Mouse (Mus musculus): ENCODE measurements around the gene AI464131. TPM values are rescaled to one million over a fixed set of nuclear protein-coding genes. Genes with fewer than 3 reads are reported as not detected.

The AI464131 gene
- polyA plus RNA-seq, 1 experiment, result 0.07 TPM

- no peaks in the 10 kb centered on the region for H3K9me3 ChIP-seq
- H3K36me3 ChIP-seq (replicated peaks; ENCODE audit: low read length), result no peaks in the 10 kb centered on the region
- no peak for TF ChIP-seq GATA1 (IDR thresholded peaks at IDR 0.05; ENCODE audit: borderline replicate concordance, low read length)
- TF ChIP-seq FLI1 (IDR thresholded peaks at IDR 0.05; ENCODE audit: low read length), result no peak
- H3K27me3 ChIP-seq (replicated peaks), result peaks cover 27% of the 10 kb centered on the region
- H3K4me1 ChIP-seq, result no peaks in the 10 kb centered on the region; the same call in 1 of the 2 replicates
- no peak overlapping the region for H3K4me3 ChIP-seq (replicated peaks)
Observed at GRCm38 (mm10) chr4:41524829-41525228, 22.0 kb upstream of the AI464131 start.

DNA sequence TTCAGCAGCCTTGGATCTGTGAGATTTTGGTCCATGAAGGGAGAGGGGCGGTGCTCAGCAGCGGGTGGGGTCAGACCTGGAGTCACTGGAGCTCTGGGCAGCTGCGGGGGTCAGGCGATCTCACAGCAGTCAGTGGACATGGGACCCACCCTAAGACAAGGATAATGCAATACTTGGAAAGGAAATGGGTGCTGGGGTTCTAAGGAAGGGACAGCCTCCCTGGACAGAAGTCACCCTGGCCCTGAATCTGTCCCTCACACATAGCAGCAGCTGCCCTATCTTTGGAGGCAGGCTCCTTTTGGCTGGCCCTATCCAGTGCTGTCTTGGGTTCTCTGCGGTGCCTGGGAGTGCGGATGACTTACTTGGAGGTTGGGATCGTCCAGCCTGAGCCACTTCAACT lies 21.0 kb upstream of the AI464131 start:
- peaks cover 30% of the 10 kb centered on the region for H3K27me3 ChIP-seq (replicated peaks)
- H3K9me3 ChIP-seq, result no peaks in the 10 kb centered on the region
- no peak for TF ChIP-seq FLI1 (IDR thresholded peaks at IDR 0.05; ENCODE audit: low read length)
- no peak for TF ChIP-seq GATA1 (IDR thresholded peaks at IDR 0.05; ENCODE audit: borderline replicate concordance, low read length)
- no peaks in the 10 kb centered on the region for H3K36me3 ChIP-seq (replicated peaks; ENCODE audit: low read length)
- no peaks in the 10 kb centered on the region; the same call in 1 of the 2 replicates for H3K4me1 ChIP-seq
- H3K4me3 ChIP-seq (replicated peaks), result no peak overlapping the region

DNA sequence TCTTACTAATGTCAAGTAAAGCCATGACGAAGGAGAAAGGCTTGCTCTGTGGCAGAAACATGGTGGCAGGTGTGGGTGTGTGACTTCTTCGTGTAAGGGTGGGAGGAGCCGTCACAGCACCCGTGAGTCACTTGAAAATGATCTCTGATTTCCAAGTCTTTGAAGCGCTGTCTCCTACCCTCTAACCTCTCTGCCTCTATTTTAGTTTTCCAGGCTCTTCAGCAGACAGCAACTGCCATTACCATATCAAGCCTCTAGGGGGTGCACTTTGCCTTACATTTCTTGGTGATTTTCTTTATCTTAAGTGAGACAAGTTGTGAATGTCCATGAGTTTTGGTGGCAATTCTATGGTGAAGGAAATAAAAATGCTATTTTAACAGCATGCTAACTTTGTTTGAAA lies 19.9 kb upstream of the AI464131 start:
- Histone ChIP-seq H3K27me3 (replicated peaks) (peaks cover 30% of the 10 kb centered on the region), H3K4me3 (replicated peaks) (no peak overlapping the region), H3K4me1 (no peaks in the 10 kb centered on the region; the same call in 1 of the 2 replicates), H3K9me3 (no peaks in the 10 kb centered on the region), H3K36me3 (replicated peaks; ENCODE audit: low read length) (no peaks in the 10 kb centered on the region)
- TF ChIP-seq GATA1 (IDR thresholded peaks at IDR 0.05; ENCODE audit: borderline replicate concordance, low read length) (no peak), FLI1 (IDR thresholded peaks at IDR 0.05; ENCODE audit: low read length) (no peak)

- H3K9me3 ChIP-seq, result no peaks in the 10 kb centered on the region
- peaks cover 28% of the 10 kb centered on the region for H3K27me3 ChIP-seq (replicated peaks)
- TF ChIP-seq FLI1 (IDR thresholded peaks at IDR 0.05; ENCODE audit: low read length) (no peak), GATA1 (IDR thresholded peaks at IDR 0.05; ENCODE audit: borderline replicate concordance, low read length) (no peak)
- no peaks in the 10 kb centered on the region; the same call in 1 of the 2 replicates for H3K4me1 ChIP-seq
- no peaks in the 10 kb centered on the region for H3K36me3 ChIP-seq (replicated peaks; ENCODE audit: low read length)
- H3K4me3 ChIP-seq (replicated peaks), result no peak overlapping the region
Observed at GRCm38 (mm10) chr4:41522136-41522535, 19.3 kb upstream of the AI464131 start.

- H3K36me3 ChIP-seq (replicated peaks; ENCODE audit: low read length), result no peaks in the 10 kb centered on the region
Observed at GRCm38 (mm10) chr4:41520641-41521040, 17.8 kb upstream of the AI464131 start.

GRCm38 (mm10) chr4:41519195-41519594 lies 16.3 kb upstream of the AI464131 start:
- Histone ChIP-seq H3K27me3 (replicated peaks) (peaks cover 22% of the 10 kb centered on the region), H3K9me3 (no peaks in the 10 kb centered on the region), H3K4me1 (no peaks in the 10 kb centered on the region; the same call in 1 of the 2 replicates), H3K4me3 (replicated peaks) (no peak overlapping the region), H3K36me3 (replicated peaks; ENCODE audit: low read length) (no peaks in the 10 kb centered on the region)
- TF ChIP-seq FLI1 (IDR thresholded peaks at IDR 0.05; ENCODE audit: low read length) (no peak), GATA1 (IDR thresholded peaks at IDR 0.05; ENCODE audit: borderline replicate concordance, low read length) (no peak)

More at GRCm38 (mm10) chr4:41520641-41521040, 17.8 kb upstream of the AI464131 start:
- Histone ChIP-seq H3K4me3 (replicated peaks) (no peak overlapping the region), H3K9me3 (no peaks in the 10 kb centered on the region), H3K27me3 (replicated peaks) (peaks cover 25% of the 10 kb centered on the region), H3K4me1 (no peaks in the 10 kb centered on the region; the same call in 1 of the 2 replicates)
- no peak for TF ChIP-seq FLI1 (IDR thresholded peaks at IDR 0.05; ENCODE audit: low read length)
- TF ChIP-seq GATA1 (IDR thresholded peaks at IDR 0.05; ENCODE audit: borderline replicate concordance, low read length), result no peak

DNA sequence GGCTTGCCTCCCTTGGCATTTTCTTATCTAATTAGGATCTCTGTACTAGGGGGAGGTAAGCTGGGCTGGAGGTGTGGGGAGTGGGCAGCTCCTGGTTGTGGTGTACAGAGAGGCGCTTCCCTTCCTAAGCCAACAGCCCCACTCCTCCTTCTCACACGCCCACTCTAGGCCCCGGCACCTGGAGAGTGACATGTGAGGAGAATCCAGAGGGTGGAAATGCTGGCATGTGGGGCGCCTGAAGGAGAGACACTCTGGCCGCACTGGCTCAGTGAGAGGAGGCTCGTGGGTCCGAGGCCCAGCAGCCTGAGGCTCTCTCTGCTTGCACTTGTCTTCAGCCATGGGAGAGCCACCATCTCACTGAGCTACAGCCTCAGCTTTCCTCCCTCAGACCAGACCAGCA lies 15.5 kb upstream of the AI464131 start:
- Histone ChIP-seq H3K27me3 (replicated peaks) (peaks cover 24% of the 10 kb centered on the region), H3K4me1 (no peaks in the 10 kb centered on the region), H3K9me3 (no peaks in the 10 kb centered on the region), H3K4me3 (replicated peaks) (no peak overlapping the region), H3K36me3 (replicated peaks; ENCODE audit: low read length) (no peaks in the 10 kb centered on the region)
- TF ChIP-seq GATA1 (IDR thresholded peaks at IDR 0.05; ENCODE audit: borderline replicate concordance, low read length) (no peak), FLI1 (IDR thresholded peaks at IDR 0.05; ENCODE audit: low read length) (no peak)

DNA sequence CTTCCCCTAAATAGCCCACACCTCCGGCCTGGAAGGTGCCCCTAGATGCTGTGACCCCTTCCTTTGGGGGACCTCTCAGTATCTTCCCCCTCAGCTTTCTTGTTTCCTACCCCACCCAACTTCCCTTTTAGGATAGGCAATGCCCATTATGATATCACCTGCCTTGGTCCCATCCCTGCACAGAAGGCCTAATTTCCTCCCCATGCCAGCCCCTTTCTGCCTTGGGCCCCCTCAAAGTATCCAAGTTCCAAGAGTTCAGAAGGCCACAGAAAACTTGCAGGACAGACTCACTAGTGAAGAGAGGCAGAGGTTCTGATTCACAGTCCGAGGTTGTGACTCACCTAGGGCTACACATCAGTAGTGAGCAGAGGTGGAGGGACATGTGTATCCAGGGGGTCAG lies 14.4 kb upstream of the AI464131 start, which contains the start of gene 1110017D15Rik:
Gene 1110017D15Rik (minus strand): TSS at position 101 of the 400 bp plus-strand sequence.
- H3K36me3 ChIP-seq (replicated peaks; ENCODE audit: low read length), result no peaks in the 10 kb centered on the region
- peaks cover 31% of the 10 kb centered on the region for H3K27me3 ChIP-seq (replicated peaks)
- H3K4me1 ChIP-seq, result no peaks in the 10 kb centered on the region
- TF ChIP-seq GATA1 (IDR thresholded peaks at IDR 0.05; ENCODE audit: borderline replicate concordance, low read length) (no peak), FLI1 (IDR thresholded peaks at IDR 0.05; ENCODE audit: low read length) (no peak)
- H3K9me3 ChIP-seq, result no peaks in the 10 kb centered on the region
- H3K4me3 ChIP-seq (replicated peaks), result no peak within 1 kb of the TSS

- TF ChIP-seq GATA1 (IDR thresholded peaks at IDR 0.05; ENCODE audit: borderline replicate concordance, low read length) (no peak), FLI1 (IDR thresholded peaks at IDR 0.05; ENCODE audit: low read length) (no peak)
- Histone ChIP-seq H3K27me3 (replicated peaks) (peaks cover 50% of the 10 kb centered on the region), H3K4me1 (no peaks in the 10 kb centered on the region), H3K4me3 (replicated peaks) (no peak overlapping the region), H3K9me3 (no peaks in the 10 kb centered on the region), H3K36me3 (replicated peaks; ENCODE audit: low read length) (no peaks in the 10 kb centered on the region)
Observed at GRCm38 (mm10) chr4:41513714-41514113, 10.8 kb upstream of the AI464131 start.

GRCm38 (mm10) chr4:41513309-41513708 lies 10.4 kb upstream of the AI464131 start:
- H3K9me3 ChIP-seq, result no peaks in the 10 kb centered on the region
- H3K27me3 ChIP-seq (replicated peaks), result peaks cover 54% of the 10 kb centered on the region
- no peak overlapping the region for H3K4me3 ChIP-seq (replicated peaks)
- H3K36me3 ChIP-seq (replicated peaks; ENCODE audit: low read length), result no peaks in the 10 kb centered on the region
- TF ChIP-seq GATA1 (IDR thresholded peaks at IDR 0.05; ENCODE audit: borderline replicate concordance, low read length) (no peak), FLI1 (IDR thresholded peaks at IDR 0.05; ENCODE audit: low read length) (no peak)
- no peaks in the 10 kb centered on the region for H3K4me1 ChIP-seq

All from megakaryocyte, embryonic 14.5 days (primary cell).